Mouse (Mus musculus): ENCODE results near the gene Gm20403. TPM values are rescaled to one million over a fixed set of nuclear protein-coding genes. Genes with fewer than 3 reads are reported as not detected.
"Not testable (repeated sequence)": the region's sequence is repeated elsewhere in the genome, so short reads cannot be mapped to it uniquely, and the experiment has no call there.

Gene Gm20403
- total RNA-seq (2014; fragmentation: Nextera tagmentation) (not detected in 2 replicates), total RNA-seq (2017) (not detected in 2 replicates)

DNA sequence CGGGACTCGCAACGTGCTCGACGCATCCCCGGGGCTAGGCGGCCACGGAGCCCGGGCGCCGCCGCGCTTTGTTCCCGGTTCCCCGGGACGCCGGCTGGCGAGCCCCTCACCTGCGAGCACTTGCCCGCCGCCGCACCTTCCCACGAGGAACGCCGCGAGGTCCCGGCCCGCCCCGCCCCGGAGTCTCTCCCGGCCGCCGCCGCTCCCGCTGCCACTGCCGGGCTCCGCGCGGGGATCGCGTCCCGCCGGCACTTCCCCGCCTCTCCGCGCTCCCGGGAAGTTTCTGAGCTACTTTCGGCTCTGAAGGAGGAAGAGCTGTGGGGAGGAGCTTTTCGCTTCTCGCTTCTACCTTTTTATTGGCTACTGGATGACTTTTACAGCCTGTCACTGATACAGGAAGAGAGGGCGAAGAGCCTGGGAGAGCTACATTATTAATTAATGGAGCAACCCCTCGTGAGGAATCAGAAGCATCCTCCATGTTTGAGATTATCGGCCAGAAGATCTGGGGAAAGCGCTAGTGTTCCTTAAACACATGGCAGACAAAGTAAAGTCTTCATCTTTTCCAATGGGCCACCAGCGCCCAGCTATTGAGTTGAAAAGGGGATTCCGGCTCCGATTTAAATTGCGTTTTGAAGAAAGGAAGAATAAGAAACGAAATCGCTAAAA, at the start of gene Gm20403:
TSS of gene Gm20403 (minus strand) at position 478 of the 666 bp plus-strand sequence.
- ATAC-seq (replicated peaks; ENCODE audit: low FRiP score, low TSS enrichment, poor library complexity, severe bottlenecking) = peak; percentile 88

DNA sequence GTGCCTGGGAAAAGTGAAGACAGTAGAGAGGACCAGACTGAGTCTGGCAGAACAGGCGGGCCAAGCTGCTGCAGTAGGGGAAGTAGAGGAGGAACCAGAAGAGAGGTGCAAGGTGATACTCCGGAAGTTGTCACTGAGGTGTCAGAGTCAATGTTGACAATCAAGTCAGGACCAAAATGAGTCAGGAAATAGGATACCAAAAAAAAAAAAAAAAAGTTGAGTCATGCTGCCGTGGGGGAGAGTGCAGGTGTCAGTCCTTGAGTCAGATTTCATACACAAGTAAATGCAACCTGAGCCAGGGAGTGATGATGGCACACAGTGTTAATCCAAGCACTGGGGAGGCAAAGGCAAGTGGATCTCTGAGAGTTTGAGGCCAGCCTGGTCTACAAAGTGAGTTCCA, 40.8 kb upstream of the Gm20403 start:
- ATAC-seq (replicated peaks; ENCODE audit: low FRiP score, low TSS enrichment, poor library complexity, severe bottlenecking) = no peak

DNA sequence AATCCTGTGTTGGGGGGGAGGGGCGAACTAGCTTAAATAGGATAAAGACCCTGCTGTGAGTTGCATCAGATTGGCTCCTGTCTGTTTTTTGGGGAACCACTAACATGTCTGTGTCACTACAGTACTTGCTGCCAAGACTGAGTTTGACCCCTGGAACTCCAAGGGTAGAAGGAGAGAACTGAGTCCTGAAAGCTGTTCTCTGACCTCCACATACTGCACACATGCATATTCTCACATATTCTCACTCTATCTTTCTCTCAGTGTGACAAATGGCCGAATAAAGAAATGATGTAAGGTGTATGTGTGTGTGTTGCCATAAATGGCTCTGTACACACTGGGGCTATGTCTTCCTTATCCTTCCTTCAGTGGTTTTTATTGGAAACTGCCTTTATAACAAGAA, 37.0 kb upstream of the Gm20403 start:
- no peak for ATAC-seq (replicated peaks; ENCODE audit: low FRiP score, low TSS enrichment, poor library complexity, severe bottlenecking)

- ATAC-seq (replicated peaks; ENCODE audit: low FRiP score, low TSS enrichment, poor library complexity, severe bottlenecking) = no peak
These were observed 33.1 kb upstream of the Gm20403 start for GRCm38 (mm10) chr12:55019421-55019877.

- ATAC-seq (replicated peaks; ENCODE audit: low FRiP score, low TSS enrichment, poor library complexity, severe bottlenecking) = no peak
These were observed 30.9 kb upstream of the Gm20403 start for GRCm38 (mm10) chr12:55017119-55017721.

- peak; percentile 77 for ATAC-seq (replicated peaks; ENCODE audit: low FRiP score, low TSS enrichment, poor library complexity, severe bottlenecking)
These were observed 30.2 kb upstream of the Gm20403 start for GRCm38 (mm10) chr12:55016339-55017118.

GRCm38 (mm10) chr12:55015428-55015827, 29.1 kb upstream of the Gm20403 start:
- no peak for ATAC-seq (replicated peaks; ENCODE audit: low FRiP score, low TSS enrichment, poor library complexity, severe bottlenecking)

DNA sequence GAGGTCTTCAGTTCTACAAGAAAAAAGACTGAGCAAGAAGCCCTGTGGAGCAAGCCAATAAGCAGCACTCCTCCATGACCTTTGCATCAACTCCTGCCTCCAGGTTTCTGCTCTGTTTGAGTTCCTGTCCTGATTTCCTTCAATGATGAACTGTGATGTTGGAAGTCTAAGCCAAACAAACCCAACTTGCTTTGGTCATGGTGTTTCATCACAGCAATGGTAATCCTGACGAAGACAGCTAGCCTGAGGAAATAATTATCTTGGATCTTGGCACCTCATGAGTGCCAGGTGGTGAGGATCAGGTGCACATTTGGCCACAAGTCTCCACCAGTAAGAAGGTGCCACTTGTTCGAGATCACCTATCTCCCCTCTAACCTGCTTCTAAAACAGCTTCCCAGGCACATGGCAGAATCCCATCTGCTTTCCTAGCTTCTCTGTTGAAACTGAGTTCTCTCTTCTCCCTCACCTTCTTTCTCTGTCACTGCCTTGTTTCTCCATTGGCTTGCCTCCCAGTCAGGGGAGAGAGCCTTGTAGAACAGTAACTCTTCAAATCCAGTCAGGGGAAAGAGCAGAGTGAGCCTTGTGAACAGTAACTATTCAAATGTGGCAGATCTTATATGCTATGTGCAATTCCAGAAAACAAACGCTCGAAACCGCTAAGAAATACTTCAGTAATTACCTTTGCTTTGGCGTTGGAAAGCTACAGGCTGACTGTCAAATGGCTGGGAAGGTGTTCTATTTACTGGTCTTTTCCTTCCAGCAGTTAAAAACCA, 27.5 kb upstream of the Gm20403 start, which contains the start of gene Baz1a:
TSS of gene Baz1a (minus strand) at position 723 of the 773 bp plus-strand sequence.
- no peak for ATAC-seq (replicated peaks; ENCODE audit: low FRiP score, low TSS enrichment, poor library complexity, severe bottlenecking)

- ATAC-seq (replicated peaks; ENCODE audit: low FRiP score, low TSS enrichment, poor library complexity, severe bottlenecking) = no peak
These were observed 26.7 kb upstream of the Gm20403 start for GRCm38 (mm10) chr12:55013031-55013430.

DNA sequence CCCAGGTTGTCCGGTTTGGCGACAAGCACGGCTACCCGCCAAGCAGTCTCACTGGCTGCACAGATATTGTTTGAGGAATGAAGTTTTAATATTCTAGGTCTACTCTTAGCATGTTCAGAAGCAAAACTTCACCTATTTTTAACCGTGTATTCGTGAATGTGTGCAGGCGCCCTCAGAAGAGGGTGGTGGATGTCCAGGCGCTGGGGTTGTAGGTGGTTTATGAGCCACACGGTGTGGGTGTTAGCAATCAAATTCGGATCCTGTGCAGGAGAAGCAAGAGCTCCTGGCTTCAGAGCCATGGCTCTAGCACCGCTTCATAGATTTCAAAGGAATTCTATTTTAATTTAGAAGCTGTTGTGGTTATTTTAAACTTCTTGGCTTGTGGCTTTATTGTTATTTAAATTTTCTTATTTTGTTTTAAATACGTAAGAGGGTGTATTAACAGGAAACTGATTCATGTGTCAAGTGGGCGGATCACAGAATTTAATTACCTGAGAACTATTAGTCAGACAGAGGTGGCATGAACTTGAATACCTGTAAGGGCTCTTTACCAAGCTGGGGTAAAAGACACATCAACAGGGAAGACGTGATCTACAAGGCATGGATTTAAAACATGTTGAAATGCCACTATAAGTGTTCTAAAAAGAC, 21.2 kb upstream of the Gm20403 start:
- ATAC-seq (replicated peaks; ENCODE audit: low FRiP score, low TSS enrichment, poor library complexity, severe bottlenecking) = no peak

DNA sequence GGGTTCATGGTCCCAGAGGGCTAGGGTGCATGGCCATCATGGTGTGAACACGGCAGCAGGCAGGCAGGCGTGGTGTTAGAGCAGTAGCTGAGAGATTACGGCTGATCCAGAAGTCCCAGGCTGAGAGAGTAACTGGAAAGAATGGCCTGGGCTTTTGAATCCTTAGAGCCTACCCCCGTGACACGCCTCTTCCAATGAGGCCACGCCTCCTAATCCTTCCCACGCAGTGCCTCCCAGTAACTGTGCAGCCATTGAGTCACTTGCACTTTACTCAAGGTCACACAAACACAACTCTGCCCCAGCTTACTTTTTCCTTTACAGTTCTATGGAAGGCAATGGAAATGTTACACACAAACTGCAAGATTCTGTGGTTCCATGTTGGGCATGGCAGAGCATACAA, 19.7 kb upstream of the Gm20403 start:
- no peak for ATAC-seq (replicated peaks; ENCODE audit: low FRiP score, low TSS enrichment, poor library complexity, severe bottlenecking)

DNA sequence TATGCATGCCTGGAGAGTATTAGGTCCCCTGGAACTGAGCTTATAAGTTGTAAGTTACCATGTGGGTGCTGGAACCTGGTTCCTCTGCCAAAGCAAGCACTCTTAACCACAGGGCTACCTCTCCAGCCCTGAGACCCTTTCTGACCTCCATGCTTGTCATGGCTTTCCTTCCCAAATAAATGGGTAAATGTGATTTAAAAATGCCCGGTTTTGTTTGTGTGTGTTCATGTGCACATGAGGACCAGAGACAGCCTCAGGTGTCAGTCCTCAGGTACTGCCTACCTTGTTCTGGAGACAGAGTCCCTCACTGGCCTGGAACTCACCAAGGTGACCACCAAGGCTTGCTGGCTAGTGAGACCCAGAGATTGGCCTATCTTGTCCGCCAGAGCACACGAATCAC, 18.1 kb upstream of the Gm20403 start:
- no peak for ATAC-seq (replicated peaks; ENCODE audit: low FRiP score, low TSS enrichment, poor library complexity, severe bottlenecking)

DNA sequence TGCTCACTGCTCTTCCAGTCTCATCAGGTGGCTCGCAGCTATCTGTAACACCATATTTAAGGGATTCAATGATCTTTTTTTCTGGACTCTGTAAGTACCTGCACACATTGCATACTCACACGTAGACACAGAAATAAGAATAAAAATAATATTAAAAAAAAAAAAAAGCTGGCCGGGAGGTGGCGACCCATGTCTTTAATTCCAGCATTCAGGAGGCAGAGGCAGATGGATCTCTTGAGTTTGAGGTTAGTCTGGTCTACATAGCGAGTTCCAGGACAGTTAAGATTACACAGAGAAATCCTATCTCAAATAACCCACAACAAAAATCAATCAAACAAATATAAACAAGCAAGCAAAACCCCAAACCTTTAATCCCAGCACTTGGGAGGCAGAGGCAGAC, 17.5 kb upstream of the Gm20403 start:
- no peak for ATAC-seq (replicated peaks; ENCODE audit: low FRiP score, low TSS enrichment, poor library complexity, severe bottlenecking)

- ATAC-seq (replicated peaks; ENCODE audit: low FRiP score, low TSS enrichment, poor library complexity, severe bottlenecking) = not testable (repeated sequence)
These were observed 16.2 kb upstream of the Gm20403 start for GRCm38 (mm10) chr12:55002532-55002931.

- ATAC-seq (replicated peaks; ENCODE audit: low FRiP score, low TSS enrichment, poor library complexity, severe bottlenecking) = peak; percentile 84
These were observed 12.8 kb upstream of the Gm20403 start for GRCm38 (mm10) chr12:54999016-54999690.

DNA sequence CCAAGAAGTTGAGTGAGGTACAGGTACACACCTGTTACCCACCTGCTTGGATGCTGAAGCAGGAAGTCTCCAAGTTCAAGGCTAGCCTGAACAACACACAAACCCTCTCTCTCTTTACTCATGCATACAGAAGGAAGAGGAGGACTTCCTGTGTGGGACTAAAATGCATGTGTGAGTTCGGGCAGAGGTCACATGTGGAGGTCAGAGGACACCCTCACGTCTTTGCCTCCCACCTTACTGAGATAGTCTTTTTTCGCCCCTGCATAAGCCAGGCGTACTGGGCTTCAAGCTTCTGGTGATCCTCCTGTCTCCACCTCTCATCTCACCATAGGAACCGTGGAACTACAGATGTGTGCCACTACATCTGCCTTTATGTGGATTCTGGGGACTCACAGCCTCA, 12.1 kb upstream of the Gm20403 start:
- no peak for ATAC-seq (replicated peaks; ENCODE audit: low FRiP score, low TSS enrichment, poor library complexity, severe bottlenecking)

DNA sequence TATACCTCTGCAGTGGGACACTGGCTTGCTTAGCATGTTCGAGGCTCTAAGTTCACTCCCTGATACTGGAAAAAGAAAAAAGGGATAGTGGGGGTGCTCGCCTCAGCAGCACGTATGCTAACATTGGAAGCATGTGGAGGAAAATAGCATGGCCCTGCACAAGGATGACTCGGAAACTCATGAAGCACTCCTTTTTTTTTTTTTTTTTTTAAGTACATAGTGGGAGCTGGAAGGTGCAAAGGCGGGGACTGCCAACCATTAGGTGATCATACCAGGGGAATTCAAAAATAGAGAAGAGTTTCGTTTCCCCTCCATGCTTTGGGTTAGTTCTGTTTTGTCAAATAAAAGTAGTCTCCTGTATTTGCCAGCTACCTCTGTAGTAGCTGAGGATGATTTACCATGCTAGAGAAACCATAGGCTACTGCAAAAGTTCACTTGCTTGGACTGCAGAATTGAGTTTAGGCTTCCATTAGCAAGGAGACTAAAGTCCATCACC, 10.7 kb upstream of the Gm20403 start:
- no peak for ATAC-seq (replicated peaks; ENCODE audit: low FRiP score, low TSS enrichment, poor library complexity, severe bottlenecking)

- ATAC-seq (replicated peaks; ENCODE audit: low FRiP score, low TSS enrichment, poor library complexity, severe bottlenecking) = no peak
These were observed 9.6 kb upstream of the Gm20403 start for GRCm38 (mm10) chr12:54995965-54996364.
